Mouse (Mus musculus): ENCODE measurements at regions not wholly inside any gene's neighbourhood (a gene's known extent, or its start where the extent isn't known, plus 50 kb on each side); places are given as distances from the start of the nearest gene placed in this dataset.

DNA sequence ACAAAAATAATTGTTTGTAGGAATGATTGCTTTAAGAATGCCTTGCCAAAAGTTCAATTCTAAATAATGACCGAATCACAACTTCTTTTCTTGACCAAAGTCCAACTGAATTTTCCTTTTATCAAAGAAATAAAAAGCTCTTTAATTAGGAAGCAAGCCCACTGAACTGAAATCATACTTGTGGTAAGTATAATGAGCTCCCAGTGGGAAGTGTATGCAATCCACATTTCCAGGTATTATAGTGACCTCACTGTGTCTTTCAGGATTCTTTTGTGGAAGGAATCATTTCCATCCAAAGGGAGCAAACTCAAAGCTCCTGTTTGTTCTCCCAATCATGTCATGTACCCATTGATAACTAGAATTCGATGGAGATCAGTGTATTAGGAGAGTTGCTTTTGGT is 497.8 kb downstream of the Cntn6 start:
- TF ChIP-seq CTCF (IDR thresholded peaks at IDR 0.05; ENCODE audit: low read depth), result no peak
- TF ChIP-seq EP300 (IDR thresholded peaks at IDR 0.05; ENCODE audit: low read depth), result no peak

All from heart, postnatal 0 days (tissue).